Mouse (Mus musculus): ENCODE results near the gene Mlh1. TPM values are rescaled to one million over a fixed set of nuclear protein-coding genes. Genes with fewer than 3 reads are reported as not detected.

Mlh1 gene
- polyA plus RNA-seq, 1 experiment, result not detected

DNA sequence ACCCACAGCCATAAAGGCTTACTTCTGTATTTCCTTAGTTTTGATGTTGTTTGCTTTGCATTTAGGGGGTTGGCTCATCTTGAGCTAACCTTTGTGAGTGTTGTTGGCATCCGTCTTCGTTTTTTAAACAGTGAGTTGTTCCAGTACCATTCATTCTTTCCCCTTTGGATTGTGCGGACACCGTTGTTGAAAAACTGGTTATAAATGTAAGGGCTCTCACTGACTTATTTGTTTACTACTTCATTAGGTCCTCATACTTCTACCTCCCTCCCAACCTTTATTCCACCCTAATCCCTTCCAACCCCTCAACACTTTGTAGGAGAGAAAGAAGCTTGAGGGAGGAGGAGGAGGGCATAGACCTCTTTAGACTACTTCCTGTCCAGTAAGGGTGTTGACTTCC, 73.9 kb downstream of the Mlh1 start:
- H3K4me1 ChIP-seq (ENCODE audit: control insufficient read depth, insufficient read depth, low read length), result peaks cover 2% of the 10 kb centered on the region; the same call in 1 of the 2 replicates
- no peak for TF ChIP-seq POLR2A (IDR thresholded peaks at IDR 0.05; ENCODE audit: insufficient read depth, low read depth, low read length)
- no peak for TF ChIP-seq CTCF (IDR thresholded peaks at IDR 0.05; ENCODE audit: insufficient read depth, low read depth, low read length)
- peak overlapping the region; percentile 51; the same call in 1 of the 2 replicates for H3K27ac ChIP-seq (ENCODE audit: insufficient read depth, low read depth, low read length)
- 60% methylated on average over 4 of the region's 4 CpGs for WGBS
- H3K4me3 ChIP-seq (ENCODE audit: insufficient read depth, low read depth, low read length), result no peak overlapping the region

GRCm38 (mm10) chr9:111197116-111197515, 74.5 kb downstream of the Mlh1 start:
- Histone ChIP-seq H3K4me1 (ENCODE audit: control insufficient read depth, insufficient read depth, low read length) (peaks cover 2% of the 10 kb centered on the region; the same call in 1 of the 2 replicates), H3K4me3 (ENCODE audit: insufficient read depth, low read depth, low read length) (no peak overlapping the region), H3K27ac (ENCODE audit: insufficient read depth, low read depth, low read length) (no peak overlapping the region; the same call in 1 of the 2 replicates)
- TF ChIP-seq POLR2A (IDR thresholded peaks at IDR 0.05; ENCODE audit: insufficient read depth, low read depth, low read length) (no peak), CTCF (IDR thresholded peaks at IDR 0.05; ENCODE audit: insufficient read depth, low read depth, low read length) (no peak)
- WGBS, result 95% methylated on average over 3 of the region's 3 CpGs

DNA sequence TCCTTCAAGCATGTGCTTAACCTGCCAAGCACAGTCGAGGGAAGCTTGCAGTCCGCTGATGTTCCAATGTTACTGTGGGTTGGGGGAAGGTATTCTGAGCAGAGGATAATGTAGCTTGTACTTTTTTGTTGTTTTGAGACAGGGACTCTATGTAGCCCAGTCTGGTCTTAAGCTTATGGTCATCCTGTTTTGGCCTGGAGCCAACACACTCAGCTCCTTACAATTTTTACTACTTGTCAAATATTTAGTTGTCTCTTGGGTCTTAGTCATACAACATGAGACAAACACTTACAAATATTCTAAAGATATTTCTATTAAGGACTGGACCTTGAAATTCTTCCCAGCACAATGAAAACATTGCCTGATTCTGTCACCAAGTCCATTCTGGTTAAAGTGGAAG, 78.4 kb downstream of the Mlh1 start:
- no peak for TF ChIP-seq CTCF (IDR thresholded peaks at IDR 0.05; ENCODE audit: insufficient read depth, low read depth, low read length)
- peaks cover 2% of the 10 kb centered on the region; the same call in 1 of the 2 replicates for H3K4me1 ChIP-seq (ENCODE audit: control insufficient read depth, insufficient read depth, low read length)
- H3K4me3 ChIP-seq (ENCODE audit: insufficient read depth, low read depth, low read length), result no peak overlapping the region
- H3K27ac ChIP-seq (ENCODE audit: insufficient read depth, low read depth, low read length), result no peak overlapping the region
- WGBS, result 94% methylated on average over 2 of the region's 2 CpGs

DNA sequence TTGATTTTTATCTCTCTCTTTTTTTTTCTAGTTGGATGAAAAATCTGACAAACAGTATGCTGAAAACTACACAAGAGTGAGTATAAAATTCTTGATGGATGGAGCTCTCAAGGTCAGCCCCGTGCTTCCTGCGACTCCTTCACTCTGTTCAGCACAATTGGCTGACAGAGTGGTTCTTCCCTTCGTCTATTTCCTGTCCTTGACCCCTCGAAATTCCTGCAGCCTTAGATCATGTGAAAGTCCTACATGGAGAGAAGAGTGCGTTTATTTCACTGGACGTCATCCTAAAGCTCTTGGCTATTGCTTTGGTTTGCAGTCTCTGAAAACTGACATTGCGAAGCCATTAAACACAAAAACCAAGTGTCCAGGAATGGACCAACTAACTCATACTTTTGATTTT, 82.9 kb downstream of the Mlh1 start:
- H3K27ac ChIP-seq (ENCODE audit: insufficient read depth, low read depth, low read length), result no peak overlapping the region
- peaks cover 12% of the 10 kb centered on the region for H3K4me1 ChIP-seq (ENCODE audit: control insufficient read depth, insufficient read depth, low read length)
- TF ChIP-seq POLR2A (IDR thresholded peaks at IDR 0.05; ENCODE audit: insufficient read depth, low read depth, low read length), result no peak
- TF ChIP-seq CTCF (IDR thresholded peaks at IDR 0.05; ENCODE audit: insufficient read depth, low read depth, low read length), result no peak
- no peak overlapping the region for H3K4me3 ChIP-seq (ENCODE audit: insufficient read depth, low read depth, low read length)
- 92% methylated on average over 7 of the region's 7 CpGs for whole genome bisulfite sequencing

DNA sequence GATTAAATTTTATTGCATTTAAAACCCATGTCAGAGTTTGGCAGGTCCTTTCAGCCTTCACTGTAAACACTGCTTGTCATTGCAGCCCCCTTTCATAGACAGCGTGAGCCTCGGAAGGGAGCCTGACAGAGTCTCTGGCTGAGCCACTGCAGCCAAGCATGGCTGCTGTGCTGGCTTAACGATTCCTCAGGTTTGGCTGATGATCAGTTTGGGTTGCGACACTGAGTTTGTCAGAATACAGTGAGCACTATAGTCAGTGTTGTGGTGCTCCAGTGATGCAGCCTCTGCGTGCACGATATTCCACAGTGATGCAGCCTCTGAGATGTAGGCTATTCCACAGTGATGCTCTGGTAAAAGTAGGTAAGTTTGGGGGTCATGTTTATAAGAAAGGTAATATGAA, 84.7 kb downstream of the Mlh1 start:
- Histone ChIP-seq H3K4me1 (ENCODE audit: control insufficient read depth, insufficient read depth, low read length) (peaks cover 14% of the 10 kb centered on the region), H3K27ac (ENCODE audit: insufficient read depth, low read depth, low read length) (no peak overlapping the region), H3K4me3 (ENCODE audit: insufficient read depth, low read depth, low read length) (no peak overlapping the region)
- TF ChIP-seq CTCF (IDR thresholded peaks at IDR 0.05; ENCODE audit: insufficient read depth, low read depth, low read length) (no peak), POLR2A (IDR thresholded peaks at IDR 0.05; ENCODE audit: insufficient read depth, low read depth, low read length) (no peak)
- 52% methylated on average over 6 of the region's 6 CpGs for whole genome bisulfite sequencing

GRCm38 (mm10) chr9:111184929-111185328, 86.7 kb downstream of the Mlh1 start:
- TF ChIP-seq CTCF (IDR thresholded peaks at IDR 0.05; ENCODE audit: insufficient read depth, low read depth, low read length), result no peak
- TF ChIP-seq POLR2A (IDR thresholded peaks at IDR 0.05; ENCODE audit: insufficient read depth, low read depth, low read length), result no peak
- peak overlapping the region; percentile 85 for H3K27ac ChIP-seq (ENCODE audit: insufficient read depth, low read depth, low read length)
- 21% methylated on average over 4 of the region's 4 CpGs for WGBS
- peaks cover 14% of the 10 kb centered on the region for H3K4me1 ChIP-seq (ENCODE audit: control insufficient read depth, insufficient read depth, low read length)
- H3K4me3 ChIP-seq (ENCODE audit: insufficient read depth, low read depth, low read length), result no peak overlapping the region

DNA sequence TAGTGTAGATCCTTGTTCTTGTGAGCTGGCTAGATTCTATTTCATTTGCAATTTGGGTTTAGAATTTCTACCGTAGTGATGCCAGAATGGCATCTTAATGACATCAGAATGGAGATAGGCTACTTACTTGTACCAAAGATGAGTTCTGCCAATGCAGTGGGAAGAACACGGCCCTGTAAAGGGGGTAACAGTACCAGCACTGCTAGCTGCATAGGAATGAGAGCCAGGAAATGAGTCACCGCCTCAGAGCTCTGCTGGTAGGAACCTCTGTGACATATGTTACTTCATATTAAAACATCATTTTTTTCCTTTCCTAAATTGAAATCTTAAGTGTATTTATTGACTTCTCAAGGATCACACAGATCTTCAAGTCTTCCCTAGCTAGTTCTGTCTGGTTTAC, 89.4 kb downstream of the Mlh1 start:
- Histone ChIP-seq H3K27ac (ENCODE audit: insufficient read depth, low read depth, low read length) (no peak overlapping the region), H3K4me3 (ENCODE audit: insufficient read depth, low read depth, low read length) (no peak overlapping the region), H3K4me1 (ENCODE audit: control insufficient read depth, insufficient read depth, low read length) (peaks cover 14% of the 10 kb centered on the region)
- 20% methylated on average over 3 of the region's 3 CpGs for WGBS
- TF ChIP-seq CTCF (IDR thresholded peaks at IDR 0.05; ENCODE audit: insufficient read depth, low read depth, low read length) (no peak), POLR2A (IDR thresholded peaks at IDR 0.05; ENCODE audit: insufficient read depth, low read depth, low read length) (no peak)

GRCm38 (mm10) chr9:111178971-111179370, 92.6 kb downstream of the Mlh1 start:
- WGBS, result 87% methylated on average over 5 of the region's 5 CpGs
- TF ChIP-seq POLR2A (IDR thresholded peaks at IDR 0.05; ENCODE audit: insufficient read depth, low read depth, low read length) (no peak), CTCF (IDR thresholded peaks at IDR 0.05; ENCODE audit: insufficient read depth, low read depth, low read length) (no peak)
- Histone ChIP-seq H3K27ac (ENCODE audit: insufficient read depth, low read depth, low read length) (no peak overlapping the region), H3K4me1 (ENCODE audit: control insufficient read depth, insufficient read depth, low read length) (peaks cover 2% of the 10 kb centered on the region; the same call in 1 of the 2 replicates), H3K4me3 (ENCODE audit: insufficient read depth, low read depth, low read length) (no peak overlapping the region)

Other genes with a start within 250 kb of the Mlh1 start
- gene Ccrl2, start 214.3 kb downstream of the Mlh1 start, polyA plus RNA-seq (2012; ENCODE audit: insufficient read depth, insufficient read length, low replicate concordance, missing spikeins), result not detected in 2 replicates
- not detected in 2 replicates for gene Lrrfip2, start 154.2 kb downstream of the Mlh1 start, polyA plus RNA-seq (2012; ENCODE audit: insufficient read depth, insufficient read length, low replicate concordance, missing spikeins)
- 80.5 TPM in 1 of 2 replicates, not detected in the other for gene Epm2aip1, start 138 bp upstream of the Mlh1 start, polyA plus RNA-seq (2012; ENCODE audit: insufficient read depth, insufficient read length, low replicate concordance, missing spikeins)
- gene Trank1, start 39.9 kb upstream of the Mlh1 start, polyA plus RNA-seq (2012; ENCODE audit: insufficient read depth, insufficient read length, low replicate concordance, missing spikeins), result 43.4 and 47.9 TPM in 2 replicates
- gene Dclk3, start 167.3 kb upstream of the Mlh1 start, polyA plus RNA-seq (2012; ENCODE audit: insufficient read depth, insufficient read length, low replicate concordance, missing spikeins), result not detected in 2 replicates

All from olfactory bulb, adult 2 months (tissue).